Mouse (Mus musculus) adrenal gland, postnatal 4 days (tissue): Measurements from ENCODE around the gene Katnal1. TPM values are rescaled to one million over a fixed set of nuclear protein-coding genes. Genes with fewer than 3 reads are reported as not detected.

Experiments
- DNase-seq, 2 experiments: peaks; one replicate each; pipeline ENCODE4 v3.0.0; 2021 to 2022; ENCODE audit warnings: low spot score in 2 of 2, mixed read lengths in 2 of 2
- total RNA-seq, 2 experiments: library from RNA; stranded (reverse); gene quantifications; 2 replicates each; pipeline ENCODE4 v1.2.3; 2021

Gene Katnal1
- total RNA-seq, 2 experiments from 2014 or later = 10.1 to 12.8 TPM

DNA sequence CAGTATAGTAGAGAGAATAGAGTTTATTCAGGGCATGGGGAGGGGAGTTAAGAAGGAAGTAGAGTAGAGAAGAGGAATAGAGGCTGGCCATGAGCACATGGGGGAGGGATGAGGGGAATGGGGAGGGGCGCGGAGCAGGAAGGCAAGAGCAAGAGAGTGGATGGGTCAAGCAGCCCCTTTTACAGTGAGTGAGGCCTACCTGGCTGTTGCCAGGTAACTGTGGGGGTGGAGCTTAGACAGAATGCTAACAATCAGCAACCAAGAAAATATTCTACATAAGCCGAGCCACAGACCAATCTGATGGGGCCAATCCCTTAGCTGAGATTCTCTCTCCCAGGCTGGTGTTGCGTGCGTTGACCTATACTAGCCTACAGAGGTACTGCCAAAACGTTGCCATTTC is 26.5 kb upstream of the Katnal1 start:
- no peak for DNase-seq

- no peak for DNase-seq
Measured at GRCm38 (mm10) chr5:148954314-148955060, 25.4 kb upstream of the Katnal1 start.

GRCm38 (mm10) chr5:148953098-148953497 is 24.0 kb upstream of the Katnal1 start:
- DNase-seq = no peak

DNA sequence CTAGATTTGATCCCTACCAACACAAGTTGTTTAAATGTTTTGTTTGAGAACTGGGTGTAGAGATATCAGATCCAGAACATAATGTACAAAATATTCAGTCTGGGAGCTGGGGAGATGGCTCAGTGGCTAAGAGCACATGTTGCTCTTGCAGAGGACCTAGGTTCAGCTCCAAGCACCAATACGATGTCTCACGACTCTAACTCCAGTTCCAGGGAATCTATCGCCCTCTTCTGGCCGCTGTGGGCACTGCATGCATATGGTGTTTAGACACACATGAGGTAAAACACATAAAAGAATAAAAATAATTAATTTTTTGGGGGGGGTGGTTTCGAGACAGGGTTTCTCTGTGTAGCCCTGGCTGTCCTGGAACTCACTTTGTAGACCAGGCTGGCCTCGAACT is 23.3 kb upstream of the Katnal1 start:
- no peak for DNase-seq

GRCm38 (mm10) chr5:148951360-148951759 is 22.2 kb upstream of the Katnal1 start:
- DNase-seq = no peak

GRCm38 (mm10) chr5:148950064-148950463 is 20.9 kb upstream of the Katnal1 start:
- DNase-seq = no peak

DNA sequence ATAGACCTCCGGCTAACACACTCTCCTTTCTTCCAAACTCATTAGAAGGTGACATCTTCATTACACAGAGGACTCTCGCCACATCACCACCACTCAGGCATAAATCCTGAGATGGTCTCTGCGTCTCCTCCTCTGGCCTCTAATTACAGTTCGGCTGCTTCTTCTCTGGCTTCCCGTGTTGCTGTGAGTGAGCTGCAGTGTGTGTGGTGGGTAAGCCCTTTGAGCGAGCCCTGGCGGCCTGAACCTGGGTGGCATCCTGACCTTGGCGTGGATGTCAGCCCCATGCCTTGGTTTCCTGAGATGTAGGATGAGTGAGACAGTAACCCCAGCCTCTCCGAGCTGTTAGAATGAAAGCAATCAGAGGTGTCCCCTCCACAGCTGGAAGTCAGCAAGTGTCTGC is 19.5 kb upstream of the Katnal1 start:
- DNase-seq = no peak

DNA sequence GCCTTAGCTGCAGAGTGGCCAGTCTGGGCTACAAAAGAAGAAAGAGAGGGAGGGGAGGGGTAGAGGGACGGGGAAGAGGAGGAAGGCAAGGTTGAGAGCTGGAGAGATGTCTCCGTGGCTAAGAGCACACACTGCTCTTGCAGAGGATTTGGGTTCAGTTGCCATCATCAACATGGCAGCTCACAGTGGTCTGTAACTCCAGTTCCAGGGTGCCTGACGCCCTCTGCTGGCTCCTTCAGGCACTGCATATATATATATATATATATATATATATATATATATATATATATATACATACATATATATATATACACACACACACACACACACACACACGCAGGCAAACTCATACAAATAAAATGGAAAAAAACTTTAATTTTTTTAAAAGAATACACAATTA is 18.3 kb upstream of the Katnal1 start:
- DNase-seq = no peak

- DNase-seq = no peak
Measured at GRCm38 (mm10) chr5:148946787-148947186, 17.7 kb upstream of the Katnal1 start.

GRCm38 (mm10) chr5:148945735-148946134 is 16.6 kb upstream of the Katnal1 start:
- no peak for DNase-seq

GRCm38 (mm10) chr5:148944024-148944423 is 14.9 kb upstream of the Katnal1 start:
- DNase-seq = no peak

DNA sequence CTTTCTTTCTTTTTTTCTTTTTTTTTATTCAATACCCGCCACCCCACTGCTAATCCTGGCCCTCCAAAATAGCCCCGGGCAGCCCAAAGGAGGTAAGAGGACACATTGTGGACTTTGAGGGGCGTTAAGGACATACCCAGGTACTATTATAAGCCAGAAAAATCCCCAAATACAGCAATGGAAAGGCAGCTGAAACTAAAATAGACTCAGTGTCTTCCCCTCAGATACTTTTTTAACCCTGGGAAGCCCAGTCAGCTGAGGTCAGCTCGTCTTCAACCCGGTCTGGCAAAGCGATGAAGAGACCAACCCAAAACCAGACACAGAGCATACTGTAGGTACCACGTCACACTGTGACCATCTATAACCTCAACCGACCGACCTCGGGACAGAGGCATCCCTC is 14.3 kb upstream of the Katnal1 start:
- DNase-seq = no peak

DNA sequence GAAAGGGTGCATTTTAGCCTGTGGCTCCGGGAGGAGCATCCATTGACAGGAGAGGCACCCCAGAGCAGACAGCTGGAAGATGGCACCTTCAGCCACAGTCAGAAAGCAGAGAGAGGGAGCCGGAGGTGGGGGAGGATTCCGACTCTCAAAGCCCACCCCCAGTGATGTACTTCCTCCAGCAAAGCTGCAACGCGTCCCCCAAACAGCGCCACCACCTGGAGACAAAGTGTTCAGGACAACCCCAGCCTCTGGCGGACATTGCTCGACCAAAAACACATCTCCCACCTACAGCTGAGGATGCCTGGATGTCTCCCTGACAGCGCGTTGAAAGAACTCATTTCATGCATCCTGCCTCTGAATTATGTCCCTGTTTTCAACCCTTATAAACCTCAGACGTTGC is 13.8 kb upstream of the Katnal1 start:
- DNase-seq = no peak

GRCm38 (mm10) chr5:148942305-148942704 is 13.2 kb upstream of the Katnal1 start:
- DNase-seq = no peak

DNA sequence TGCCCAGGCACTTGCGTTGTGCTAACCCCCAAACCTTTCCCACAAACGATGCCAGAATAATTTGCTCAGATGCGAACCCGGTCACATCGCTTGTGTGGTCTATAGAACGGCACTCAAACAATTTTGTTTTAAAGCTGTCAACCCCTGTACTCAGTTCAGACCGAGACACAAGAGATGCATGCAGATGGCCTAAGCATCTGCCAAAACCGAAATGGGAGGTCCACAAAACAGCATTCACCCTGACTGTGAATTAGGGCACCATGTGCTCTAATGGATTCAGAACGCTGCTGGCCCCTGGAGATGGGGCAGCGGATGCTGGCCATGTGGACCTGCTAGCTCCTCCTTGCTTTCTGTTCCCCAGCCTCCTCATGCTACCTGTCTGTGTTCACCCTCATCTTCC is 12.7 kb upstream of the Katnal1 start:
- no peak for DNase-seq

- DNase-seq = no peak
Measured at GRCm38 (mm10) chr5:148939948-148940382, 10.8 kb upstream of the Katnal1 start.

DNA sequence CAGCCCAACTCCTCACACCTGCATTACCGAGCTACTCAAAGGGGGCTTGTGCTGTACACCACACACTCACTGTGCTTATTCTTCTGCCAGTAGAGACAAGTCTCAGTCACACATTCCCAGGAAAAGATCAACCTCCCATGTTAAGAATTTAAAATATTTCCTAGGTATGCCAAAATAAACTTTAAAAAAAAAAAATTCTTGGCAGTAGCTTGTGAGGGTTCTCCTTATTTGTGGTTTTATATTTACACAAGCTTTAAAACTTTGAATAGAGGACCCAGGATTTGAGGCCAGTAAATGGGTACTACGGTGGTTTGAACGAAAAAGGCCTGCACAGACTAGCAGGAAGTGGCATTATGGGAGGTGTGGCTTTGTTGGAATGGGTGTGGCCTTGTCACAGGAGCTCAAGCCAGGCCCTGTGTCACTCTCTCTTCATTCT is 7.4 kb upstream of the Katnal1 start:
- DNase-seq = no peak

DNA sequence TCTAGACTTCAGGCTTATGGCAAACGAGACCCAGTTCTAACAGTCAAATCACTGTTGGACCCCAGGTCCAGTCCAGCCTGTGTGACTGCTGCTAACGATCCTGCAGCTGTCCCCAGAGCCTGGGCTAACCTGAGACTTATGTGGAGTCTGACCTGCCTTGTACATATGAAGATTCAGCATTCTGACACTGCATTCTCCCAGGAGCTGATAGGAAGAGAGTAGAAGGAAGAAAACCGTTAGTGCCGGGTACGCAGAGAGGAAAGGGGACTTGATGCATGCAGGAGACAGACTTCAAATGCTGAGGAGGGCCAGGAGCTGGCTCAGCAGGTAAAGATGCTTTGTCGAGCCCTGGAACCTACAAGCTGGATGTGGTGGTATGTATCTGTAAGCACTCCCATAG is 6.8 kb upstream of the Katnal1 start:
- no peak for DNase-seq

DNA sequence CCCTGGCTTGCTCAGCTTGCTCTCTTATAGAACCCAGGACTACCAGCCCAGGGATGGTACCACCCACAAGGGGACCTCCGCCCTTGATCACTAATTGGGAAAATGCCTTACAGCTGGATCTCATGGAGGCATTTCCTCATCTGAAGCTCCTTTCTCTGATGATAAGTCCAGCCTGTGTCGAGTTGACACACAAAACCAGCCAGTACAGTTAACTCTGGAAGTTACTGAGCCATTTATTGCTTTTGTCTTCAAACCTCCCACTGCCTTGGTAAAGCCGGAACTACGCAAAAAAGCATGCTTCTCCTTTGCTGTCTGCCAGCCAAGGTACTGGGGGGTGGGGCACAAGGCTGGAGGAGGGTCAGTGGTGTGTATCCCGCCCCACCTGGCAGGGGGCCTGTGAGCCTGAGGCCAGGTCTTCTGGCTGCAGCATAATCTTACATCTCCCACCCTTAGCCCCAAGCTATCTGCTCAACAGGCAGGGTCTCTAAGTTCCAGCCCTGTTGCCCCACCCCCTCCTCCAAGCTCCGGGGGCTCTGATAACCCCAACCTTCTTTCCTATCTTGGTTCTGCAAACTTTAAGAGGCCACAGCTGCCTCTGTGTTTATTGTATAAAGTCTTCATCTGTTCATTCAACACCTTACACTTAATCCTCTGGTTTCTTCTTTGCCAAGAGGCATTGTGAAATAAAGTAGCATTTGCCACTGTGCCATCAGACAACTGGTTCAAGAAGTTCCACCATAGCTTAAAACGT is 6.1 kb upstream of the Katnal1 start:
- DNase-seq = no peak

DNA sequence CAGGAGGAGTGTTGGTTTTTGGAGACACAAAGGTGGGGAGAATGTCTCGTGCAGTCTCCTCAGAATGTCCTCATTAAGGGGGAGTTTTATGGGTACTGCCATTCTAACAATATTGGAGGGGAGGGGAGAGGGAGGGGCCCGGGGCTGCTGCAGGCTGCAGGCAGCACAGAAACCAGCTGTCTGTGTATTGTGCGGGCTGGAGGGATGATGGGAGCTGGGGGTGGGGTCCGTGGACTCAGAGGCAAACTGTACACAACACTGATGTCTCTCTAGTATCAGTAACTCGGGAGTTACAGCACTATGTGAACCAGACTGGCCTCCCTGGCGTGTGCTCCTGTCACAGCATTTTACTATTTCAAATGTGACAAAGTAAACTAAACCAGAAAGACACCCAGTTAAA is 5.3 kb upstream of the Katnal1 start:
- no peak for DNase-seq

- no peak for DNase-seq
Measured at GRCm38 (mm10) chr5:148933767-148934166, 4.6 kb upstream of the Katnal1 start.

DNA sequence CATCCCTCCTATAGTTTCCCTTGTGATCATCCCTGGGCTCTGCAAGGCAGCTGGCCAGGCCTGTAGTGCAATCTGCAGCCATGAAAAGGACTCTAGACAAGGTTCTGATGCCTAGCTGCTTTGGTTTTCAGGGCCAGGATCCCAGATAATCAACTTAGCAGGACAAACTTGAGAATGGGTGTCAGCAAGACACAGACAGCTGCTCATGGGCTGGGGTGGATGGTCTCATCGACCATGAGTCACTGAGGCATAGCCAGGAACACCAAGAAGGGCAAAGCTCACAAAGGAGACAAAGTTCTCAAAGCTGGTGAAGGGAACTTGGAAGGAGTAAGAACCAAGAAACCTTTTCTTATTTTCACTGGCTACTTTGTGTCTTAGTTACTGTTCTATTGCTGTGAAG is 2.2 kb upstream of the Katnal1 start:
- no peak for DNase-seq
